In the genomic region with DNA sequence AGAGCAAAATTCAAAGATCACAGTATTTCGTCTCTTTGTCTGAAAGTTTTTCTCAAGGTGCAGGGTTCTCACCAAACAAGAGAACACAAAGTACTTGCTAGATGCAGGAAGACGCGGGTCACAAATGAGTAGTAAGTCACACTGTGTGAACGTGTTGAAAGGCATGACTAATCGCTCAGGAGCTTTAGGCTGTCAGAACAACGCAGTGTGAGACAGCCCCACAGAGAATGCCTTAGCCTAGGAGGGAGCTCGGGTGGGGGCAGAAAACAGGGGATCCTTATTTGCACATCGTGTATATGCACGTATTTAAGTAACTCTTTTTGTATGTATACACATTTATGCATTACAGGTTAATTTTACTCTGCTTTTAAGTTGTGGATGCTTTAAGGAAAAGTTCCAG, we compare ENCODE assay signal across 12 mouse cellular contexts. TPM values are rescaled to one million over a fixed set of nuclear protein-coding genes. Genes with fewer than 3 reads are reported as not detected.
A peak's percentile ranks its signal among the peaks of the same experiment; 100 is the strongest.
DNase-seq lines count a peak whose midpoint lies in the region; ATAC-seq lines count a peak whose summit lies in the region.
"Had no signal": no experiment of that assay in that cellular context is flagged by ENCODE, and none has a peak within 500 bp of the region (broad histone marks: within the 10 kb centered on the region; RNA-seq: fewer than 3 reads in every experiment).

No protein-coding gene starts in this region.

- H3K36me3 ChIP-seq in heart, embryonic 15.5 days, result no peaks in the 10 kb centered on the region
- H3K36me3 ChIP-seq in forebrain, embryonic 16.5 days (ENCODE audit: control insufficient read depth, insufficient read depth), result no peaks in the 10 kb centered on the region
- no peaks in the 10 kb centered on the region for H3K36me3 ChIP-seq in midbrain, embryonic 14.5 days (ENCODE audit: control insufficient read depth, insufficient read depth, low read length)

- ATAC-seq in heart, embryonic 15.5 days (replicated peaks; ENCODE audit: insufficient number of reproducible peaks, insufficient read depth, low FRiP score, low read depth), result no peak; the same call in 1 of the 2 replicates
- peak; percentile 53; the same call in 1 of the 2 replicates for ATAC-seq in forebrain, embryonic 16.5 days
- peak; percentile 57; the same call in 1 of the 2 replicates for ATAC-seq in midbrain, embryonic 14.5 days (ENCODE audit: low FRiP score, low TSS enrichment)

- no peak for DNase-seq in heart, adult 9 months (ENCODE audit: low spot score in 2 of 2)
- peak; percentile 75 for DNase-seq in embryo, embryonic 10.5 days (ENCODE audit: low spot score)
- DNase-seq in midbrain, embryonic 14.5 days, result peak; percentile 57
- no peak for DNase-seq in left cerebral cortex, adult 9 months (ENCODE audit: low spot score in 2 of 2)
- DNase-seq in spleen, postnatal 36 days (ENCODE audit: low spot score in 2 of 2), result no peak
- no peak for DNase-seq in gastrocnemius, postnatal 4 days (ENCODE audit: low spot score in 2 of 2)
- DNase-seq: right cerebral cortex, adult 18-20 months had no signal

- H3K9me3 ChIP-seq in heart, embryonic 15.5 days (replicated peaks), result no peaks in the 10 kb centered on the region
- no peaks in the 10 kb centered on the region for H3K9me3 ChIP-seq in forebrain, embryonic 16.5 days (ENCODE audit: control insufficient read depth, low read length)
- H3K9me3 ChIP-seq in midbrain, embryonic 14.5 days (ENCODE audit: control insufficient read depth, low read length), result no peaks in the 10 kb centered on the region

- peak overlapping the region; percentile 45; the same call in 1 of the 2 replicates for H3K27ac ChIP-seq in heart, embryonic 15.5 days
- no peak overlapping the region for H3K27ac ChIP-seq in forebrain, embryonic 16.5 days (ENCODE audit: low read length)
- H3K27ac ChIP-seq in midbrain, embryonic 14.5 days (replicated peaks; ENCODE audit: low read depth, low read length), result 0 out of 2 replicates have a peak overlapping the region, but pooled peaks have one; percentile 55

- H3K4me2 ChIP-seq in heart, embryonic 15.5 days, result peak overlapping the region; percentile 6; the same call in 1 of the 2 replicates
- no peak overlapping the region for H3K4me2 ChIP-seq in forebrain, embryonic 16.5 days (ENCODE audit: low read length)
- peak overlapping the region; percentile 4; the same call in 1 of the 2 replicates for H3K4me2 ChIP-seq in midbrain, embryonic 14.5 days (ENCODE audit: low read length)
- H3K4me2 ChIP-seq: lung, embryonic 14.5 days had no signal

- no peak overlapping the region for H3K4me3 ChIP-seq in heart, embryonic 15.5 days
- H3K4me3 ChIP-seq in forebrain, embryonic 16.5 days (replicated peaks; ENCODE audit: low read length), result no peak overlapping the region
- no peak overlapping the region for H3K4me3 ChIP-seq in midbrain, embryonic 14.5 days (replicated peaks; ENCODE audit: low read depth, low read length)

- no peak overlapping the region for H3K9ac ChIP-seq in heart, embryonic 15.5 days
- no peak overlapping the region for H3K9ac ChIP-seq in forebrain, embryonic 16.5 days (replicated peaks; ENCODE audit: low read depth, low read length)
- no peak overlapping the region for H3K9ac ChIP-seq in midbrain, embryonic 14.5 days (replicated peaks; ENCODE audit: low read length)
- H3K9ac ChIP-seq: lung, embryonic 14.5 days had no signal

- WGBS in heart, embryonic 15.5 days, result 24% methylated on average over 9 of the region's 9 CpGs
- WGBS in forebrain, embryonic 16.5 days, result 9% methylated on average over 9 of the region's 9 CpGs
- 5% methylated on average over 9 of the region's 9 CpGs for WGBS in midbrain, embryonic 14.5 days

- peaks cover 30% of the 10 kb centered on the region for H3K4me1 ChIP-seq in heart, embryonic 15.5 days (replicated peaks)
- peaks cover 9% of the 10 kb centered on the region for H3K4me1 ChIP-seq in forebrain, embryonic 16.5 days (replicated peaks; ENCODE audit: control insufficient read depth, insufficient read depth, low read length)
- peaks cover 14% of the 10 kb centered on the region for H3K4me1 ChIP-seq in midbrain, embryonic 14.5 days (ENCODE audit: control insufficient read depth, insufficient read depth, low read length)

- H3K27me3 ChIP-seq in heart, embryonic 15.5 days, result no peaks in the 10 kb centered on the region
- H3K27me3 ChIP-seq in forebrain, embryonic 16.5 days (replicated peaks; ENCODE audit: control insufficient read depth, insufficient read depth, low read length), result no peaks in the 10 kb centered on the region
- no peaks in the 10 kb centered on the region for H3K27me3 ChIP-seq in midbrain, embryonic 14.5 days (ENCODE audit: control insufficient read depth, insufficient read depth, low read length)
- H3K27me3 ChIP-seq: CH12.LX had no signal

RNA-seq across cellular contexts. Expression of a gene that starts 21.8 kb away (rescaled TPM):
- 0.81 and 0.85 TPM in 2 replicates for polyA plus RNA-seq in heart, embryonic 15.5 days (2015; fragmentation: Nextera tagmentation; extraction: Ambion mirVana)
- 0.13 TPM in 1 of 2 replicates, not detected in the other for polyA plus RNA-seq in forebrain, embryonic 16.5 days (2015; fragmentation: Nextera tagmentation; extraction: Ambion mirVana)
- 0.22 TPM in 1 of 2 replicates, not detected in the other for polyA plus RNA-seq in midbrain, embryonic 14.5 days (2014; fragmentation: Nextera tagmentation; extraction: Ambion mirVana)
- total RNA-seq in gastrocnemius, postnatal 4 days (2021), result not detected
- total RNA-seq: CH12.LX; monocyte, adult 5-6 weeks had no signal
- polyA plus RNA-seq: lung, embryonic 14.5 days had no signal

RNA-seq across cellular contexts. Expression of a gene that starts 57.5 kb away (rescaled TPM):
- 29.2 and 34.9 TPM in 2 replicates for polyA plus RNA-seq in heart, embryonic 15.5 days (2015; fragmentation: Nextera tagmentation; extraction: Ambion mirVana)
- polyA plus RNA-seq in forebrain, embryonic 16.5 days (2015; fragmentation: Nextera tagmentation; extraction: Ambion mirVana), result 39.7 and 40.6 TPM in 2 replicates
- 40.1 and 53.1 TPM in 2 replicates for polyA plus RNA-seq in midbrain, embryonic 14.5 days (2014; fragmentation: Nextera tagmentation; extraction: Ambion mirVana)
- total RNA-seq in gastrocnemius, postnatal 4 days (2021), result 10 to 100 TPM; 10.3 to 13.7 TPM

Comparison
In these comparisons a context has a peak if more than half of its experiments do, and no peak if none do; other contexts are left out.
1. DNase-seq: peak in embryo, embryonic 10.5 days (single experiment) and midbrain, embryonic 14.5 days (single experiment); none in heart, adult 9 months (0 of 2), left cerebral cortex, adult 9 months (0 of 2), spleen, postnatal 36 days (0 of 2) and gastrocnemius, postnatal 4 days (0 of 2).